Mouse (Mus musculus): ENCODE measurements around the gene Trim12c.
"Not testable (repeated sequence)": the region's sequence is repeated elsewhere in the genome, so short reads cannot be mapped to it uniquely, and the experiment has no call there.

Trim12c gene

GRCm38 (mm10) chr7:104352717-104353599 is at the start of gene Trim12c:
Trim12c (minus strand) TSS chr7:104353362.
- DNase-seq (ENCODE audit: low spot score in 2 of 2) = no peak

GRCm38 (mm10) chr7:104401140-104401539 is 48.0 kb upstream of the Trim12c start:
- DNase-seq (ENCODE audit: low spot score in 2 of 2) = no peak

GRCm38 (mm10) chr7:104400698-104401097 is 47.5 kb upstream of the Trim12c start, which contains the start of gene Trim30c:
Trim30c (minus strand) TSS chr7:104400837.
- DNase-seq (ENCODE audit: low spot score in 2 of 2) = no peak

GRCm38 (mm10) chr7:104398492-104398891 is 45.3 kb upstream of the Trim12c start:
- DNase-seq (ENCODE audit: low spot score in 2 of 2) = no peak

- DNase-seq (ENCODE audit: low spot score in 2 of 2) = no peak
These were observed 16.7 kb upstream of the Trim12c start, which contains the start of gene Trim30b for GRCm38 (mm10) chr7:104369736-104370414. Trim30b (minus strand) TSS chr7:104369884.

- no peak for DNase-seq (ENCODE audit: low spot score in 2 of 2)
These were observed 13.2 kb upstream of the Trim12c start for GRCm38 (mm10) chr7:104366339-104366738.

GRCm38 (mm10) chr7:104353600-104353967 is 422 bp upstream of the Trim12c start:
- DNase-seq (ENCODE audit: low spot score in 2 of 2) = no peak

GRCm38 (mm10) chr7:104348043-104348442 is 5.1 kb downstream of the Trim12c start:
- DNase-seq (ENCODE audit: low spot score in 2 of 2) = not testable (repeated sequence)

GRCm38 (mm10) chr7:104340744-104341143 is 12.4 kb downstream of the Trim12c start:
- DNase-seq (ENCODE audit: low spot score in 2 of 2) = not testable (repeated sequence)

- DNase-seq (ENCODE audit: low spot score in 2 of 2) = not testable (repeated sequence)
These were observed 17.6 kb downstream of the Trim12c start for GRCm38 (mm10) chr7:104335547-104335946.

- DNase-seq (ENCODE audit: low spot score in 2 of 2) = not testable (repeated sequence)
These were observed 24.0 kb downstream of the Trim12c start, which contains the start of gene Trim34b for GRCm38 (mm10) chr7:104329171-104329570. Trim34b (plus strand) TSS chr7:104329471.

- DNase-seq (ENCODE audit: low spot score in 2 of 2) = no peak
These were observed 31.1 kb downstream of the Trim12c start for GRCm38 (mm10) chr7:104322028-104322427.

- not testable (repeated sequence) for DNase-seq (ENCODE audit: low spot score in 2 of 2)
These were observed 37.6 kb downstream of the Trim12c start, which contains the start of gene Trim12a for GRCm38 (mm10) chr7:104315369-104316080. Trim12a (minus strand) TSS chr7:104315466.

- no peak for DNase-seq (ENCODE audit: low spot score in 2 of 2)
These were observed 38.3 kb downstream of the Trim12c start for GRCm38 (mm10) chr7:104314796-104315353.

GRCm38 (mm10) chr7:104291638-104292400 is 61.3 kb downstream of the Trim12c start:
- no peak for DNase-seq (ENCODE audit: low spot score in 2 of 2)

- no peak for DNase-seq (ENCODE audit: low spot score in 2 of 2)
These were observed 62.5 kb downstream of the Trim12c start for GRCm38 (mm10) chr7:104290641-104291040.
